10 mouse cellular contexts compared by ENCODE assay signal in genomic region chr8:71685573-71685972, GRCm38 (mm10). TPM values are rescaled to one million over a fixed set of nuclear protein-coding genes. Genes with fewer than 3 reads are reported as not detected.
DNase-seq lines count a peak whose midpoint lies in the region; ATAC-seq and TF ChIP-seq lines count a peak whose summit lies in the region.
"Had no signal": no experiment of that assay in that cellular context is flagged by ENCODE, and none has a peak within 500 bp of the region (broad histone marks: within the 10 kb centered on the region; RNA-seq: fewer than 3 reads in every experiment).

No protein-coding gene starts in this region.

- no peaks in the 10 kb centered on the region for H3K9me3 ChIP-seq in lung, embryonic 16.5 days (ENCODE audit: control insufficient read depth, low read length)
- H3K9me3 ChIP-seq in limb, embryonic 10.5 days (replicated peaks) = no peaks in the 10 kb centered on the region
- no peaks in the 10 kb centered on the region for H3K9me3 ChIP-seq in stomach, embryonic 16.5 days (replicated peaks; ENCODE audit: control insufficient read depth, low read length)
- H3K9me3 ChIP-seq: megakaryocyte, embryonic 14.5 days had no signal

- 6% methylated on average over 29 of the region's 29 CpGs for WGBS in cerebellum, adult 2 months
- 9% methylated on average over 29 of the region's 29 CpGs for WGBS in lung, embryonic 16.5 days
- WGBS in limb, embryonic 10.5 days = 3% methylated on average over 29 of the region's 29 CpGs
- WGBS in stomach, embryonic 16.5 days = 18% methylated on average over 29 of the region's 29 CpGs

- peaks cover 1% of the 10 kb centered on the region; the same call in 1 of the 2 replicates for H3K27me3 ChIP-seq in cerebellum, adult 2 months (ENCODE audit: control insufficient read depth, insufficient read depth, low read length)
- peaks cover 100% of the 10 kb centered on the region for H3K27me3 ChIP-seq in lung, embryonic 16.5 days (ENCODE audit: control insufficient read depth, insufficient read depth, low read depth, low read length)
- H3K27me3 ChIP-seq in limb, embryonic 10.5 days (ENCODE audit: low read depth, poor library complexity, severe bottlenecking) = peaks cover 100% of the 10 kb centered on the region
- peaks cover 99% of the 10 kb centered on the region for H3K27me3 ChIP-seq in stomach, embryonic 16.5 days (ENCODE audit: control insufficient read depth, insufficient read depth, low read length)
- H3K27me3 ChIP-seq: megakaryocyte, embryonic 14.5 days had no signal

- no peak for TF ChIP-seq POLR2A in cerebellum, adult 2 months (IDR thresholded peaks at IDR 0.05; ENCODE audit: borderline replicate concordance, insufficient read depth, low read length)

- no peaks in the 10 kb centered on the region for H3K36me3 ChIP-seq in lung, embryonic 16.5 days (ENCODE audit: control insufficient read depth, insufficient read depth, low read length)
- no peaks in the 10 kb centered on the region for H3K36me3 ChIP-seq in limb, embryonic 10.5 days
- no peaks in the 10 kb centered on the region for H3K36me3 ChIP-seq in stomach, embryonic 16.5 days (ENCODE audit: control insufficient read depth, insufficient read depth, low read length)

- DNase-seq in cerebellum, adult 2 months = no peak
- no peak for DNase-seq in lung, postnatal 25 days (ENCODE audit: low spot score)
- no peak for DNase-seq in limb, embryonic 10.5 days (ENCODE audit: low spot score)
- DNase-seq in urinary bladder, postnatal 14 days (ENCODE audit: low spot score) = no peak
- no peak for DNase-seq in gastrocnemius, adult 18-20 months (ENCODE audit: low spot score)
- DNase-seq: adrenal gland, postnatal 36 days had no signal

- H3K4me2 ChIP-seq in lung, embryonic 16.5 days (ENCODE audit: low read depth, low read length) = peak overlapping the region; percentile 51
- peak overlapping the region; percentile 44 for H3K4me2 ChIP-seq in stomach, embryonic 16.5 days (ENCODE audit: low read depth, low read length)

- no peak for ATAC-seq in cerebellum, adult (ENCODE audit: insufficient number of reproducible peaks, low FRiP score, low TSS enrichment)
- no peak for ATAC-seq in lung, embryonic 16.5 days (ENCODE audit: low read depth)
- ATAC-seq in stomach, embryonic 16.5 days (ENCODE audit: insufficient read depth, low FRiP score) = no peak; the same call in 1 of the 2 replicates

- TF ChIP-seq CTCF in cerebellum, adult 2 months (IDR thresholded peaks at IDR 0.05; ENCODE audit: borderline replicate concordance, insufficient read depth, low read depth, low read length) = peak; percentile 30; the same call in 1 of the 2 replicates

- H3K9ac ChIP-seq in lung, embryonic 16.5 days (ENCODE audit: low read length) = no peak overlapping the region
- no peak overlapping the region for H3K9ac ChIP-seq in stomach, embryonic 16.5 days (ENCODE audit: low read length)

- H3K4me1 ChIP-seq in cerebellum, adult 2 months (ENCODE audit: control insufficient read depth, insufficient read depth, low read length) = peaks cover 10% of the 10 kb centered on the region; the same call in 1 of the 2 replicates
- peaks cover 13% of the 10 kb centered on the region for H3K4me1 ChIP-seq in lung, embryonic 16.5 days (replicated peaks; ENCODE audit: control insufficient read depth, insufficient read depth, low read length)
- peaks cover 42% of the 10 kb centered on the region for H3K4me1 ChIP-seq in limb, embryonic 10.5 days
- H3K4me1 ChIP-seq in stomach, embryonic 16.5 days (ENCODE audit: control insufficient read depth, insufficient read depth, low read length) = peaks cover 20% of the 10 kb centered on the region

- H3K4me3 ChIP-seq in cerebellum, adult 2 months (replicated peaks; ENCODE audit: insufficient read depth, low read depth, low read length) = peak overlapping the region; percentile 15
- H3K4me3 ChIP-seq in lung, embryonic 16.5 days (ENCODE audit: low read length) = peak overlapping the region; percentile 32
- H3K4me3 ChIP-seq in limb, embryonic 10.5 days = peak overlapping the region; percentile 34
- H3K4me3 ChIP-seq in stomach, embryonic 16.5 days (replicated peaks; ENCODE audit: low read length) = peak overlapping the region; percentile 20
- H3K4me3 ChIP-seq: megakaryocyte, embryonic 14.5 days had no signal

- H3K27ac ChIP-seq in cerebellum, adult 2 months (ENCODE audit: insufficient read depth, low read length) = no peak overlapping the region
- no peak overlapping the region for H3K27ac ChIP-seq in lung, embryonic 16.5 days (ENCODE audit: low read length)
- no peak overlapping the region for H3K27ac ChIP-seq in limb, embryonic 10.5 days
- no peak overlapping the region for H3K27ac ChIP-seq in stomach, embryonic 16.5 days (ENCODE audit: low read length)

RNA-seq across cellular contexts. Expression of gene Insl3, which starts 3.4 kb away (rescaled TPM):
- polyA plus RNA-seq in cerebellum, adult 2 months (2012; rRNA removed) = 0.65 and 2.1 TPM in 2 replicates
- 1.4 and 1.5 TPM in 2 replicates for polyA plus RNA-seq in lung, embryonic 16.5 days (2015; fragmentation: Nextera tagmentation; extraction: Ambion mirVana)
- polyA plus RNA-seq in limb, embryonic 10.5 days (2016; fragmentation: Nextera tagmentation; extraction: Ambion mirVana) = 0.53 and 0.76 TPM in 2 replicates
- 1.1 and 1.7 TPM in 2 replicates for polyA plus RNA-seq in stomach, embryonic 16.5 days (2015; fragmentation: Nextera tagmentation; extraction: Ambion mirVana)
- total RNA-seq in gastrocnemius, adult 18-20 months (2021) = under 1 TPM; 0.78 TPM

RNA-seq across cellular contexts. Expression of gene Jak3, which starts 9.5 kb away (rescaled TPM):
- 3.6 and 3.9 TPM in 2 replicates for polyA plus RNA-seq in cerebellum, adult 2 months (2012; rRNA removed)
- 8.9 and 9.1 TPM in 2 replicates for polyA plus RNA-seq in lung, embryonic 16.5 days (2015; fragmentation: Nextera tagmentation; extraction: Ambion mirVana)
- polyA plus RNA-seq in limb, embryonic 10.5 days (2016; fragmentation: Nextera tagmentation; extraction: Ambion mirVana) = 3.7 and 4.6 TPM in 2 replicates
- 9.3 and 9.5 TPM in 2 replicates for polyA plus RNA-seq in stomach, embryonic 16.5 days (2015; fragmentation: Nextera tagmentation; extraction: Ambion mirVana)
- 1 to 10 TPM; 1.4 to 2.2 TPM for total RNA-seq in gastrocnemius, adult 18-20 months (2021)

RNA-seq across cellular contexts. Expression of gene Unc13a, which starts 14.0 kb away (rescaled TPM):
- polyA plus RNA-seq in cerebellum, adult 2 months (2012; rRNA removed) = 97.3 and 110 TPM in 2 replicates
- 0.67 and 0.68 TPM in 2 replicates for polyA plus RNA-seq in lung, embryonic 16.5 days (2015; fragmentation: Nextera tagmentation; extraction: Ambion mirVana)
- 0.40 and 0.51 TPM in 2 replicates for polyA plus RNA-seq in limb, embryonic 10.5 days (2016; fragmentation: Nextera tagmentation; extraction: Ambion mirVana)
- polyA plus RNA-seq in stomach, embryonic 16.5 days (2015; fragmentation: Nextera tagmentation; extraction: Ambion mirVana) = 1.1 and 1.2 TPM in 2 replicates
- not detected for total RNA-seq in gastrocnemius, adult 18-20 months (2021)

RNA-seq across cellular contexts. Expression of gene B3gnt3, which starts 16.0 kb away (rescaled TPM):
- 0.44 and 0.48 TPM in 2 replicates for polyA plus RNA-seq in cerebellum, adult 2 months (2012; rRNA removed)
- 4.4 and 4.6 TPM in 2 replicates for polyA plus RNA-seq in lung, embryonic 16.5 days (2015; fragmentation: Nextera tagmentation; extraction: Ambion mirVana)
- 0.67 and 1.2 TPM in 2 replicates for polyA plus RNA-seq in limb, embryonic 10.5 days (2016; fragmentation: Nextera tagmentation; extraction: Ambion mirVana)
- 12.2 and 15.0 TPM in 2 replicates for polyA plus RNA-seq in stomach, embryonic 16.5 days (2015; fragmentation: Nextera tagmentation; extraction: Ambion mirVana)
- 1 to 10 TPM; 1.7 to 2.4 TPM for total RNA-seq in gastrocnemius, adult 18-20 months (2021)

RNA-seq across cellular contexts. Expression of gene Fcho1, which starts 39.9 kb away (rescaled TPM):
- 108 and 115 TPM in 2 replicates for polyA plus RNA-seq in cerebellum, adult 2 months (2012; rRNA removed)
- polyA plus RNA-seq in lung, embryonic 16.5 days (2015; fragmentation: Nextera tagmentation; extraction: Ambion mirVana) = 6.5 and 8.0 TPM in 2 replicates
- 2.2 and 4.3 TPM in 2 replicates for polyA plus RNA-seq in limb, embryonic 10.5 days (2016; fragmentation: Nextera tagmentation; extraction: Ambion mirVana)
- polyA plus RNA-seq in stomach, embryonic 16.5 days (2015; fragmentation: Nextera tagmentation; extraction: Ambion mirVana) = 6.1 and 7.0 TPM in 2 replicates
- total RNA-seq in gastrocnemius, adult 18-20 months (2021) = not detected

Comparison
In these comparisons a context has a peak if more than half of its experiments do, and no peak if none do; other contexts are left out.
1. RNA of gene Unc13a, which starts 14.0 kb away (polyA plus RNA-seq): 97.3 to 110 TPM in cerebellum, adult 2 months; 1.1 to 1.2 TPM in stomach, embryonic 16.5 days, 0.67 to 0.68 TPM in lung, embryonic 16.5 days and 0.40 to 0.51 TPM in limb, embryonic 10.5 days; every median in the first group is over 10 times any median in the second.
2. Peak in every context shown above with its lines, with median percentiles within 50 percentile points of each other: H3K4me3 ChIP-seq.